Mouse (Mus musculus) erythroblast, adult 5-6 weeks (primary cell): ENCODE results near the gene Gm26661. TPM values are rescaled to one million over a fixed set of nuclear protein-coding genes. Genes with fewer than 3 reads are reported as not detected.

ENCODE experiments used
- ATAC-seq: replicated peaks from 2 replicates; pipeline ENCODE4 v1.8.0; 2016; ENCODE audit warnings: moderate number of reproducible peaks, mild to moderate bottlenecking, moderate TSS enrichment, inconsistent platforms; ENCODE audit not compliant: poor library complexity, low FRiP score, severe bottlenecking
- total RNA-seq, 2 experiments: library from RNA; stranded (forward) in 1 of 2; stranded (reverse) in 1 of 2; fragments of 150-400 nt in 1 of 2; fragments of 200-764, 138-1000 nt in 1 of 2; gene quantifications; 2 replicates each; pipeline versions ENCODE4 v1.2.3 to v1.2.4; 2015 to 2017; ENCODE audit warnings: low replicate concordance in 2 of 2

The Gm26661 gene
- total RNA-seq, 2 experiments from 2014 or later: not detected

DNA sequence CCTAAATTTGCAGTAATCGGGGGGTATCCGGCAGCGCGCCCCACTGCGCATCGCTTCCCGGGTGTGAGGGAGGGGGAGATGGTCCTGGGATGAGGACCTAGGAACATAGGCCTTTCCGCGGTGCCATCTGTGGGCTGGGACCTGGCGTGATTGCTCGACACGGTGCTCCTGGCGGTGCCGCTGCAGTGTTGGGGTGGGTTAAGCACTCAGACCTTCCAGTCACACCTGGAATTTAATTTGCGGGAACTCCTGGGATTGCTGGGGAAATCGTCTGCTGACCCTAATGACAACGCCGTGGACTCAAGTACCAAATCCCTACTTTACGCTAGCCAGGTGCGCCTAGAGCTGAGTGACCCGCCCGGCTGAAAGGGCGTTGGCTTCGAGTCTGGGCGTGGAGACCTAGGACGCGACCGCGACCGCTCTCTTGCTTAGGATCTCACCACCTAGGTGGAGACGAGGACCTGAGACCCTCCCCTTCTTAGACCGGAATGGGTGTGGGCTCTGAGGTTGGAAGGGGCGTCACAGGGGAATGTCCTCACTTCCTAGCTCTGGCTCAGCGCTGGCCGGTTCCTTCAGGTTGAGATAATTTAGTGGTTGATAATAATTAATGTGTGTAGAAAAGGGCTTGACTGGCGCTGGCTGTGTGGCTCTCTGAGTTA is 27.2 kb downstream of the Gm26661 start:
- no peak for ATAC-seq

DNA sequence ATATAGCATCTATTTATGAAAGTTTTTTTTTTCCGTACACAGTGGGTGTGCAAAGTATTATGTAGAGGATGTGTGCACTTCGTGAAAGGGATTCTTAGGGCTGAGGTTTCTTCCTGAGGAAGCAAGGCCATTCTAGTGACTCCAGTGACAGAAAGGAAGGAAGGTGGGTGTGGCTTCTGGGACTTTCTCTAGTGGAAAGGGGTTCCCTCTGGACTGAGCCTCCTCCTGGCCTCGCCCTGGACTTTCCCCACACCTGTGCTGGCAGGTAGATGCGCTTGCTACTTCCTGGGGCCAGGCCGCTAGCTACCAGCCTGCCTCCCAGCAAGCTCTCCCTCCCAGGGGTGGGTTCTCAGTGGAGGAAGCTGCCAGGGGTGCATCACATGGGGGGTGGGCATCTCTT is 28.1 kb downstream of the Gm26661 start:
- no peak for ATAC-seq

DNA sequence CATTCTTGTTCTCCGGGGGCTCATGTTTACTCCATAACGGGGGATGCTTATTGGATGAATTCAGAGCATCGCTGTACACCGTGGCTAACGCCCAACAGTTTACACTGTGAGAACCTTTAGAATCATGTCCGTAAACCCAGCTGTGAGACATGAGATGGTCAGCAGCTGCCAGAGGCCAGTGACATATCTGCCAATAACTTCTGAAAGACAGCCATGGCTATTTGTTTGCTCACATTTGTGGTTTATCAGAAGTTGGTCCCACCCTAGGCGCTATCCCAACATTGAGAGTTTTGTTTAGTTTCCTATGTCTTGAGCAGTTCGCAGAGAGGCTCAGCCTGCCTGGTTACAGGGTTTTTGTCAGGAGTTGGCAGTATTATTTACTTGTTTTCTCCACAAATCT is 30.0 kb downstream of the Gm26661 start:
- ATAC-seq: no peak

DNA sequence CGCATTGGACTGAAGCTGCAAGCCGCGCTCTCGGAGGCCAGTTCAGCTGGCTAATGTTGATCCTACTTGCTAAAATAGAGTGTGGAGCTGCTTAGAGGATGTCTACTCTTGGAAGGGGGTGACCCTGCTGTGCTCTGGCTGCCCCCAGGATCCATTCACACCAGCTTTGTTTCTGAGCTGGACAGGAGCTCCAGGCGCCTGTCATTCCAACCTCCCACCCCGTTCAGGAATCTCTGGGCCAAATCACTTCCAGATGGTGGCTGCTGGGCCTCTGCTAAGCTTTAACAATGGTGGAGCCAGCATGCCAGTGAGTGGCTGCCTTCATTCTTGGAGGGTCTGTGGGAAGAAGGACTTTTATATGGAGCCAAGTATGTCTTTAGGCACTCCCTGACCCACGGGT is 31.3 kb downstream of the Gm26661 start:
- no peak for ATAC-seq

DNA sequence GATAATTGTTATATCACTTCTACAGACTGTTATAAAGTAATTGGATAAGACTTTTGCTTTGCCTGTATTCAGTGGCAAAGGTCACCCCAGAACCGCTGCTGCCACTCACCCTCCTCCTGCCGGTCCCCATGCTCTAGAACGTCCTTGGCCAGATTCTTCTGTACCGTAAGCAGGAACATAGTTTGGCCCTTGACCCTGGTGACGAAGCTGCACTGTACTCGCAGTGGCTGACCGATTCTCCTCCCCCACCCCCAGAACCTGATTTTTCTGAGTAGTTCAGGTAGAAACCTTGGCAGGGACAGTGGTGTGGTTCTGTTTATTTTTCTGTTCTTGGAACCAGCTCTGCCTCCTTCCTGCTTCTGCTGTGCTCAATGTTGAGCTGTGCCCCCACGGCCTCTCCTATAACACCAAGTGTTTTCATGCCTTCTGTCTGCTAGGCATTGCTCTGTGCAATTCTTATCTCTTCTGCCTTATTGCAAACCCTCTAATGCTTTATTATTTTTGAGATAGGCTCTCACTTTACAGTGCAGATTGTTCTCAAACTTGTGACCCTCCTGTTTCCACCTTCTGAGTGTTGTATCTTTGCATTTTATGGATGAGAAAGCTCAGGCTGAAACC is 33.4 kb downstream of the Gm26661 start:
- no peak for ATAC-seq

DNA sequence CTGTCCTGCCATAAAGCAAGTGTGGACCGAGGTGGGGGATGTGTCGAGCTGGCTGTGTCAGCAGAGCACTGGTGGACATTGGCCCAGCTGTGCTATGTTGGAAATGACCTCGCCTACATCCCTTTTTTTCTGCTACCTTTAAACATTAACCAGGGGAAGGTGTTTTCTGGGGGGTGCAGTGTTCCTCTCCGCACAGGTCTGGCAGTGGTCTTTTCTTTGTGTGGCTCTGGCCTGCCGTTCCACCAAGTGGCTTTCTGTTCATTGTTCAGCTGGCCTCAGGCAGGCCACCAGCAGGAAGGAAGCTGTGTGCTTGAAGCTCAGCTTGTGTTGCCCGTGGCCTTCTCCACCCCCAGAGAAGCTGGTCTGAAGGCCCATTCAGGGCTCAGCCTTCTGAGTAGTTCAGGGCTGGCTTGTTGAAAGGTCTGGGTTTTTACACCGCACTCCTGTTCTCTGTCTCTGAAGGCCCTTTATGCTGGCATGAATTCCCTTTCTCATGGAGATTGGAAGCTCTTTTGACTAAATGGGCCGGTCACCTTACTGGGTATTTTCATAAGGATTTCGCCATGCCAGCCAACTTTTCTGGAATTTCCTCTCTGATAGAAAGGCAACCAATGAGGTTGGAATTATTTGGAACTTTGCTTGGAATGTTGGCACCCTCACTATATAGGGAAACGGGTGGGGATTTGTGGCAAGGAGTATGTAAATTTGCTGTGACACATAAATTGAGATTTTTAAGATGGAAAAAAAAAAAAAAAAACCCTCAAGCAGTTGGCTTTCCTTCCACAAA is 35.0 kb downstream of the Gm26661 start:
- no peak for ATAC-seq

DNA sequence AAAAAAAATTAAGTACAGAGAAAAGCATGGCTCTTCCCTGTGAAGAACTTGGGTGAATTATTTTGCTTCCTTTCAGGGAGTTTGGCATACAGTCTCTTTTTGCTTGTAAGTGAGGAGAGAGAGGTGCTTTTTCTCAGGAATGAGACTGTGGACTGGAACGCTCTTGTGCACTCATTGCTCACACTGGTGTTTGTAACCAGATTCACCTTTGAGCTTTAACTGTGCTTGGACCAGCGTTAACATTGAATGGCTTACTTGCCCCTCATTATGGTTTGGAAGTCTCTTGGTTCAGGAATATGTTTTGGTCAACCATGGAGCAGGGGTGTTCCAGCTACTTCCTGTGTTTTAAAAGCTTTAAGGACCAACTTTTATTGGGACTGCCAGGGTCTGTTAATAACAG is 37.8 kb downstream of the Gm26661 start:
- no peak for ATAC-seq

DNA sequence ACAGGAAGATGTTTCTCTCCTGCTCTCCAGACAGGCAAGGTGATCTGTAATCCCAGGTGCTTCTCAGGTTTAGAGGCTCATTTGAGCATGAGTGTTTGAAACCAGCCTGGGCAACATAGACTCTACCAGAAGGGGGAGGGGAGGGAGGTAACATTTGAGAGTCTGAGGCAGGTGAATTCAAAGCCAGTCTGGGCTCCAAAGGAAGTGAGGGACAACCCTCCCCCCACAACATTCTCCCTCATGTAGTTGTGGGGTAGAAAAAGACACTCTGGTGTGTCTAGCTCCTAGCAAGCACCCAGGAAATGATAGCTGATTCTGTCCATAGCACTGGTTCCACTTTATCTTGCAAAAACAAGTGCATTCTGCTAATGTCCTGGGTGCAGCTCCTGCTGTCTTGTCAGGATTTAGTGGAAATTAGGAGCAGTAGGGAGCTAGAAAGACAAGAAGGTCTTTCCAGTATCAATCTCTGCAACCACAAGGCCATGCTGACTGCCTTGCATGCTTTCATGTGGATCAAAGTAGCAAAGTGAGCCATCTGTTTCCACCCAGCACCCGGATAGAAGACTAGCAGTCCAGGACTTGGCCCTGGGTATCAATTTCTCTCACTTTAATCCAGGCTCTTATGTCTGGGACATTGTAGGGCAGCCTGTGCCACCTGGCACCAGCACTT is 40.5 kb downstream of the Gm26661 start:
- ATAC-seq: no peak

DNA sequence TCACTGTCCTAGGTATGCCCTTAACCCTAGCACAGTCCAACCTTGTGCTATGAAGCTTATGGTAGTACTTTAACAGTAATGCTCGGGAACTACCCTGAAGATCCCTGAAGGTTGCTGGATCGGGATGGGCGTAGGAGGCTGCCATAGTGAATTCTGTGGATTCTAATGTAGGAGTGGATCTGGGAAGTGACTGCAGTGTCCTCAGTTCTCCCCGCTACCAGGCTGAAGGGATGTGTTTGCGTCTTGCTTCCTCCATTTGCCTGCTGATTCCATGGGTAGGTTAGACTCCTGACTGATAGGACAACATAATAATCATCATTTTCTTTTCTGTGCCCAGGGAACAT is 41.0 kb downstream of the Gm26661 start:
- ATAC-seq: no peak

DNA sequence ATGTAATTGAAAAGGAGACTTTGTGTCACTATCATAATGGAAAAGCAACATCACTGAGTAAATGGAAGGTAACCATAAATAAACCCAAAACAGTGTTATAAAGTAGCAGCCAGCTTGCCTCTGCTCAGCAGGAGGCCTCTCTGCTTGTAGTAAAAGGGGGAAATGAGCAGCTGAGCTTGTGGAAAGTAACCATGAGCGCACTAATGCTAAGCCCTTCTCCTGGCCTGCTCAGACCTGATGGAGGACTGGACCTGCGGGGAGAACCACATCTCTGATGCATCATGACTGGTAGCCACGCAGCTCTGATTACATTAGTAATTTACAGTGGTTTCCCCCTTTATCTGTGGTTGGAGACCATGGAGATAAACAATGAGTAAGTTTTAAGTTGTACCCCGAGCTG is 42.1 kb downstream of the Gm26661 start:
- no peak for ATAC-seq

DNA sequence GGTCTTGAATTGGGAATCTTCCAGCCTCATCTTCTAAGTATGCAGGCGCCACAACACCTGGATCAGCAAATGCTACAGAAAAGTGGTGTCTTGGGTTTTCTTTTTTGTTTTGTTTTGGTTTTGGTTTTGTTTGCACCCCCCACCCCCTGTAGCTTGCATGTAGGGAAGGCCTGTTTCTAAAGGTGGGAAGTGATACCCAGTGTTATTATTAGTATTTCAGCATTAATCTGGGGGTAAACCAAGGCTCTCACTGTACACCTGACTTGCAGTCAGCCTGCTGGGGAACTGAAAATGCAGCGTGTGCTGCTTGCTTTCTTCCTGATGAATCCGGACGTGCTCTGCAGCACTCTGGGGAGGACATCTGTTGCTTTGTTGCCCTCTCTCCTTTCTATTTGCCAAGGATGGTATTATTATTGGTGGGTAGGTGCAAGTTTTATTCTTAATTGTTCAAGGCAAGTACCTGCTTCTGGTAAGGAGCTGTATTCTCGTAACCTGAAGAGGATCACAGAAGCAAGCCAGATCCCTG is 47.2 kb downstream of the Gm26661 start:
- ATAC-seq: no peak

DNA sequence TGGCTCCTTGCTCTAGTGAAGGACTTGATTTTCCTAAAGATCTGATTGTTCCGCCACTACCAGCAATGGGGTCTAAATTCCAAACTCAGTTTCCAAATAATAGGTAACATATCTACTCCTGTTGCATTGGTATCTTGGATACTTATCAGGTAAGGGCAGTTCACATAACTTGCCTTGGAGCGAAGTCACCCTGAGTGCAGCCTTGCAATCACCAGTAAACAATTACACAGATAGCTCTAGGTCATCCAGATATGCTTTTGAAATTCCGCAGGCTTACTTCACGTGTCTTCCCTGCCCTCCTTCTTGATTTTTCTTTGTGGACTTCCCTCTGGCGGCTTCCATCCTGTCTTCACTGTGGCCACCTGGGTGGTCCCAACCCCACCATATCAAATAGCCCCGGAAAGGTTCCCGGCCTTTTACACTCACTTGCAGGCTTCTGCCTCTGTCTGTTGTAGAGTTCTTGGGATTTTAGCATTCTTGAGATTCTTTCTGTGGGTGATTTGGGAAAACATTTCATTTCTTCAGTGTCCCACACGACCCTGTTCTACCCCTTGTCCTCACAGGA is 48.6 kb downstream of the Gm26661 start:
- ATAC-seq: no peak

Other genes starting within 250 kb of the Gm26661 start
- not detected in 2 replicates for gene Gm3558, start 223.0 kb upstream of the Gm26661 start, total RNA-seq (2015; ENCODE audit: low replicate concordance)
- gene Gm3558, start 223.0 kb upstream of the Gm26661 start, total RNA-seq (2017; ENCODE audit: low replicate concordance): not detected in 2 replicates
- gene Gm10338, start 196.0 kb upstream of the Gm26661 start, total RNA-seq (2015; ENCODE audit: low replicate concordance): not detected in 2 replicates
- gene Gm10338, start 196.0 kb upstream of the Gm26661 start, total RNA-seq (2017; ENCODE audit: low replicate concordance): not detected in 2 replicates
- gene Gm10128, start 147.6 kb upstream of the Gm26661 start, total RNA-seq (2015; ENCODE audit: low replicate concordance): not detected in 2 replicates
- gene Gm10128, start 147.6 kb upstream of the Gm26661 start, total RNA-seq (2017; ENCODE audit: low replicate concordance): not detected in 2 replicates
- gene Flnb, start 26.4 kb downstream of the Gm26661 start, total RNA-seq (2015; ENCODE audit: low replicate concordance): 2.7 and 3.8 TPM in 2 replicates
- gene Flnb, start 26.4 kb downstream of the Gm26661 start, total RNA-seq (2017; ENCODE audit: low replicate concordance): 2.0 and 2.2 TPM in 2 replicates
- not detected in 2 replicates for gene Gm45521, start 165.7 kb downstream of the Gm26661 start, total RNA-seq (2015; ENCODE audit: low replicate concordance)
- not detected in 2 replicates for gene Gm45521, start 165.7 kb downstream of the Gm26661 start, total RNA-seq (2017; ENCODE audit: low replicate concordance)
- 0.19 TPM in 1 of 2 replicates, not detected in the other for gene Dnase1l3, start 203.0 kb downstream of the Gm26661 start, total RNA-seq (2015; ENCODE audit: low replicate concordance)
- gene Dnase1l3, start 203.0 kb downstream of the Gm26661 start, total RNA-seq (2017; ENCODE audit: low replicate concordance): not detected in 2 replicates
- gene Abhd6, start 211.3 kb downstream of the Gm26661 start, total RNA-seq (2015; ENCODE audit: low replicate concordance): not detected in 2 replicates
- not detected in 2 replicates for gene Abhd6, start 211.3 kb downstream of the Gm26661 start, total RNA-seq (2017; ENCODE audit: low replicate concordance)